Mouse (Mus musculus) heart, embryonic 10.5 days (tissue): ENCODE measurements around the gene Abi3bp. TPM values are rescaled to one million over a fixed set of nuclear protein-coding genes. Genes with fewer than 3 reads are reported as not detected.

Experiments
- DNase-seq: peaks from one replicate; pipeline ENCODE4 v3.0.0-alpha.2; 2017; ENCODE audit warnings: low spot score
- H3K27ac ChIP-seq: fragments of 300-500 bp; sonication (generic); 2 replicates; pipeline ENCODE4 v1.5.1; 2016; ENCODE audit warnings: mild to moderate bottlenecking
- H3K27me3 ChIP-seq: fragments of 300-500 bp; sonication (generic); 2 replicates; pipeline ENCODE4 v1.6.1; 2016; ENCODE audit warnings: mild to moderate bottlenecking; ENCODE audit not compliant: poor library complexity, insufficient read depth, severe bottlenecking
- H3K36me3 ChIP-seq: fragments of 300-500 bp; sonication (generic); 2 replicates; pipeline ENCODE4 v1.6.1; 2016; ENCODE audit warnings: mild to moderate bottlenecking, moderate library complexity
- H3K4me1 ChIP-seq: fragments of 300-500 bp; sonication (generic); 2 replicates; pipeline ENCODE4 v1.6.1; 2016; ENCODE audit warnings: mild to moderate bottlenecking
- H3K4me3 ChIP-seq: fragments of 300-500 bp; sonication (generic); 2 replicates; pipeline ENCODE4 v1.5.1; 2016; ENCODE audit warnings: mild to moderate bottlenecking, moderate library complexity
- H3K9me3 ChIP-seq: fragments of 300-500 bp; sonication (generic); 2 replicates; pipeline ENCODE4 v1.6.1; 2016; ENCODE audit warnings: mild to moderate bottlenecking, moderate library complexity
- WGBS: fragments of 180-500 bp; shearing (Covaris S2); methylation state at CpG from one replicate; pipeline ENCODE4 v1.1.7; 2016; 5-methylcytosine and 5-hydroxymethylcytosine counted together
- polyA plus RNA-seq: library from polyadenylated mRNA; unstranded; fragments of >200 nt; fragmentation: Nextera tagmentation; extraction: Ambion mirVana; gene quantifications from 2 replicates; pipeline ENCODE4 v1.2.1, GENCODE M21; 2016

Gene Abi3bp
- polyA plus RNA-seq, 1 experiment from 2014 or later = 0.48 TPM

GRCm38 (mm10) chr16:56528079-56528688 is 50.5 kb downstream of the Abi3bp start:
- no peak overlapping the region for H3K27ac ChIP-seq
- H3K9me3 ChIP-seq = no peaks in the 10 kb centered on the region
- no peak overlapping the region for H3K4me3 ChIP-seq
- H3K36me3 ChIP-seq = no peaks in the 10 kb centered on the region
- WGBS = 65% methylated on average over 3 of the region's 3 CpGs
- no peaks in the 10 kb centered on the region for H3K27me3 ChIP-seq
- DNase-seq = no peak
- H3K4me1 ChIP-seq = no peaks in the 10 kb centered on the region

GRCm38 (mm10) chr16:56579536-56579935 is 101.9 kb downstream of the Abi3bp start:
- no peaks in the 10 kb centered on the region for H3K36me3 ChIP-seq
- H3K4me1 ChIP-seq = no peaks in the 10 kb centered on the region
- H3K4me3 ChIP-seq = no peak overlapping the region
- 72% methylated on average over 1 of the region's 1 CpGs for WGBS
- DNase-seq = no peak
- no peak overlapping the region for H3K27ac ChIP-seq
- H3K27me3 ChIP-seq = no peaks in the 10 kb centered on the region
- H3K9me3 ChIP-seq = no peaks in the 10 kb centered on the region

GRCm38 (mm10) chr16:56593581-56593980 is 115.9 kb downstream of the Abi3bp start:
- no peaks in the 10 kb centered on the region for H3K4me1 ChIP-seq
- H3K9me3 ChIP-seq = no peaks in the 10 kb centered on the region
- H3K27me3 ChIP-seq = no peaks in the 10 kb centered on the region
- no peak overlapping the region for H3K4me3 ChIP-seq
- DNase-seq = no peak
- WGBS = 80% methylated on average over 5 of the region's 5 CpGs
- no peaks in the 10 kb centered on the region for H3K36me3 ChIP-seq
- no peak overlapping the region for H3K27ac ChIP-seq

GRCm38 (mm10) chr16:56594866-56595265 is 117.2 kb downstream of the Abi3bp start:
- WGBS = 85% methylated on average over 6 of the region's 6 CpGs
- DNase-seq = no peak
- no peaks in the 10 kb centered on the region for H3K36me3 ChIP-seq
- no peaks in the 10 kb centered on the region for H3K27me3 ChIP-seq
- H3K4me3 ChIP-seq = no peak overlapping the region
- H3K27ac ChIP-seq = no peak overlapping the region
- no peaks in the 10 kb centered on the region for H3K4me1 ChIP-seq
- H3K9me3 ChIP-seq = no peaks in the 10 kb centered on the region

- DNase-seq = no peak
- Histone ChIP-seq H3K27me3 (no peaks in the 10 kb centered on the region), H3K4me3 (no peak overlapping the region), H3K9me3 (no peaks in the 10 kb centered on the region), H3K36me3 (no peaks in the 10 kb centered on the region), H3K27ac (no peak overlapping the region), H3K4me1 (no peaks in the 10 kb centered on the region)
- WGBS = 86% methylated on average over 4 of the region's 4 CpGs
Measured at GRCm38 (mm10) chr16:56598427-56598826, 120.7 kb downstream of the Abi3bp start.

GRCm38 (mm10) chr16:56602394-56602793 is 124.7 kb downstream of the Abi3bp start:
- no peak overlapping the region for H3K27ac ChIP-seq
- no peak for DNase-seq
- no peaks in the 10 kb centered on the region for H3K4me1 ChIP-seq
- H3K27me3 ChIP-seq = no peaks in the 10 kb centered on the region
- WGBS = 80% methylated on average over 1 of the region's 1 CpGs
- no peak overlapping the region for H3K4me3 ChIP-seq
- no peaks in the 10 kb centered on the region for H3K36me3 ChIP-seq
- H3K9me3 ChIP-seq = no peaks in the 10 kb centered on the region

- Histone ChIP-seq H3K4me1 (0 out of 2 replicates have a peak, but pooled peaks cover 4% of the 10 kb centered on the region), H3K36me3 (no peaks in the 10 kb centered on the region), H3K27ac (no peak overlapping the region), H3K9me3 (no peaks in the 10 kb centered on the region), H3K27me3 (no peaks in the 10 kb centered on the region), H3K4me3 (no peak overlapping the region)
- 81% methylated on average over 8 of the region's 8 CpGs for WGBS
- DNase-seq = no peak
Measured at GRCm38 (mm10) chr16:56610572-56610971, 132.9 kb downstream of the Abi3bp start.

- Histone ChIP-seq H3K36me3 (no peaks in the 10 kb centered on the region), H3K27me3 (no peaks in the 10 kb centered on the region), H3K9me3 (no peaks in the 10 kb centered on the region), H3K4me3 (no peak overlapping the region), H3K4me1 (0 out of 2 replicates have a peak, but pooled peaks cover 4% of the 10 kb centered on the region), H3K27ac (no peak overlapping the region)
- no peak for DNase-seq
- WGBS = 75% methylated on average over 10 of the region's 10 CpGs
Measured at GRCm38 (mm10) chr16:56611096-56611867, 133.6 kb downstream of the Abi3bp start.

GRCm38 (mm10) chr16:56638544-56638943 is 160.9 kb downstream of the Abi3bp start:
- no peak overlapping the region for H3K4me3 ChIP-seq
- DNase-seq = no peak
- no peaks in the 10 kb centered on the region for H3K4me1 ChIP-seq
- no peaks in the 10 kb centered on the region for H3K27me3 ChIP-seq
- WGBS = 87% methylated on average over 3 of the region's 3 CpGs
- no peaks in the 10 kb centered on the region for H3K9me3 ChIP-seq
- no peaks in the 10 kb centered on the region for H3K36me3 ChIP-seq
- H3K27ac ChIP-seq = no peak overlapping the region

- no peak for DNase-seq
- Histone ChIP-seq H3K27ac (no peak overlapping the region), H3K27me3 (no peaks in the 10 kb centered on the region), H3K9me3 (no peaks in the 10 kb centered on the region), H3K4me3 (no peak overlapping the region), H3K36me3 (no peaks in the 10 kb centered on the region), H3K4me1 (no peaks in the 10 kb centered on the region)
- WGBS = 15% methylated on average over 2 of the region's 2 CpGs
Measured at GRCm38 (mm10) chr16:56645251-56645650, 167.6 kb downstream of the Abi3bp start.

GRCm38 (mm10) chr16:56646382-56647172 is 168.9 kb downstream of the Abi3bp start:
- Histone ChIP-seq H3K4me3 (no peak overlapping the region), H3K9me3 (no peaks in the 10 kb centered on the region), H3K27ac (no peak overlapping the region), H3K27me3 (no peaks in the 10 kb centered on the region), H3K4me1 (no peaks in the 10 kb centered on the region), H3K36me3 (no peaks in the 10 kb centered on the region)
- 45% methylated on average over 7 of the region's 7 CpGs for WGBS
- no peak for DNase-seq

GRCm38 (mm10) chr16:56655193-56655910 is 177.7 kb downstream of the Abi3bp start:
- no peaks in the 10 kb centered on the region for H3K9me3 ChIP-seq
- no peak overlapping the region for H3K4me3 ChIP-seq
- 80% methylated on average over 12 of the region's 12 CpGs for WGBS
- no peaks in the 10 kb centered on the region for H3K36me3 ChIP-seq
- no peaks in the 10 kb centered on the region for H3K4me1 ChIP-seq
- no peak for DNase-seq
- H3K27ac ChIP-seq = no peak overlapping the region
- no peaks in the 10 kb centered on the region for H3K27me3 ChIP-seq
